Mouse (Mus musculus): ENCODE measurements around the gene Adcy4.

DNA sequence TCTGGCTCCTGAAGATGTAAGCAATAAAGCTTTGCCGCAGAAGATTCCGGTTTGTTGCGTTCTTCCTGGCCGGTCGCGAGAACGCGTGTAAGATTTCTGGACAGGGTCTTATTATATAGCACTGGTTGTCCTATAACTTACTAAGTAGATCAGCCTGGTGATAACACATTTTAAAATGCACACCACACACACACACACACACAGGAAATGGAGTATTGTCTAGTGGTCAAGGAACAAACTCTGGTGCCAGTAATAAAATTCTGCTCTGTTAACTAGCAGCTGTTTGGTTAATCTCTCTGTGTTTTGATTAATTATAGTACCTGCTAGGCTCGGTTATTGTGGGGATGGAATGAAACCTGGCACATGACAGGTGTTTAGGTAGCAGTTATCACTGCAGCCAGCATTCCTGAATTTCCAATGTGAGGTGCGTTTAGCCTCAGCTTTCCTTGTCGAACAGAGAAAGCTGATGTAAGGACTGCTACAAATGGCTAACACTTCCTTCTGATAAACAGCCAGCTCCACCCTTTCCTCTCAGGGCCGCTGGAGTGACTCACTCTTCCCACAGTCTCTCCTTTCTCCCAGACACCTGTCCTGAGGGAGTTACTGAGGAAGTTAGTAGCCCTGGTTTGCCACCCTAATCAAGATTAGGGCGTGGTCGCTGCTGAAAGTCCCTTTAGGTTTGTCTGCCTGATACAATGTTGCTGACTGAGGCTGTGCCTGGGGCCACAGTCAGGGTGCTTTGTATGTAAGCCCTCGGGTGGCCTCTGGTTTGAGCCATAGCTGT is 11.7 kb upstream of the Adcy4 start:
- TF ChIP-seq CTCF (IDR thresholded peaks at IDR 0.05; ENCODE audit: borderline replicate concordance, insufficient read depth, low read depth, low read length) (no peak), POLR2A (IDR thresholded peaks at IDR 0.05; ENCODE audit: borderline replicate concordance, insufficient read depth, low read length) (no peak)

Data from cerebellum, adult 2 months (tissue).